Mouse (Mus musculus): ENCODE results near the gene Tbx15. TPM values are rescaled to one million over a fixed set of nuclear protein-coding genes. Genes with fewer than 3 reads are reported as not detected.

The Tbx15 gene
- polyA plus RNA-seq, 1 experiment from 2014 or later = 0.07 TPM

- Histone ChIP-seq H3K4me3 (ENCODE audit: low read depth, low read length) (no peak overlapping the region), H3K9ac (replicated peaks; ENCODE audit: low read depth, low read length) (no peak overlapping the region), H3K4me2 (ENCODE audit: low read depth, low read length) (no peak overlapping the region), H3K9me3 (ENCODE audit: control insufficient read depth, low read length) (no peaks in the 10 kb centered on the region), H3K36me3 (ENCODE audit: control insufficient read depth, insufficient read depth, low read length) (no peaks in the 10 kb centered on the region), H3K27me3 (ENCODE audit: control insufficient read depth, insufficient read depth, low read length) (no peaks in the 10 kb centered on the region), H3K4me1 (ENCODE audit: control insufficient read depth, insufficient read depth, low read length) (no peaks in the 10 kb centered on the region), H3K27ac (ENCODE audit: low read depth, low read length) (no peak overlapping the region)
- no peak for ATAC-seq (ENCODE audit: low read depth)
- 47% methylated on average over 7 of the region's 7 CpGs for WGBS
Observed at GRCm38 (mm10) chr3:99311943-99312635, 71.9 kb downstream of the Tbx15 start.

- H3K36me3 ChIP-seq (ENCODE audit: control insufficient read depth, insufficient read depth, low read length) = no peaks in the 10 kb centered on the region
- WGBS = 92% methylated on average over 2 of the region's 2 CpGs
- H3K9me3 ChIP-seq (ENCODE audit: control insufficient read depth, low read length) = no peaks in the 10 kb centered on the region
- no peak overlapping the region for H3K9ac ChIP-seq (replicated peaks; ENCODE audit: low read depth, low read length)
- no peak overlapping the region for H3K27ac ChIP-seq (ENCODE audit: low read depth, low read length)
- H3K4me1 ChIP-seq (ENCODE audit: control insufficient read depth, insufficient read depth, low read length) = no peaks in the 10 kb centered on the region
- H3K27me3 ChIP-seq (ENCODE audit: control insufficient read depth, insufficient read depth, low read length) = no peaks in the 10 kb centered on the region
- no peak overlapping the region for H3K4me3 ChIP-seq (ENCODE audit: low read depth, low read length)
- no peak for ATAC-seq (ENCODE audit: low read depth)
- no peak overlapping the region for H3K4me2 ChIP-seq (ENCODE audit: low read depth, low read length)
Observed at GRCm38 (mm10) chr3:99322345-99322744, 82.2 kb downstream of the Tbx15 start.

DNA sequence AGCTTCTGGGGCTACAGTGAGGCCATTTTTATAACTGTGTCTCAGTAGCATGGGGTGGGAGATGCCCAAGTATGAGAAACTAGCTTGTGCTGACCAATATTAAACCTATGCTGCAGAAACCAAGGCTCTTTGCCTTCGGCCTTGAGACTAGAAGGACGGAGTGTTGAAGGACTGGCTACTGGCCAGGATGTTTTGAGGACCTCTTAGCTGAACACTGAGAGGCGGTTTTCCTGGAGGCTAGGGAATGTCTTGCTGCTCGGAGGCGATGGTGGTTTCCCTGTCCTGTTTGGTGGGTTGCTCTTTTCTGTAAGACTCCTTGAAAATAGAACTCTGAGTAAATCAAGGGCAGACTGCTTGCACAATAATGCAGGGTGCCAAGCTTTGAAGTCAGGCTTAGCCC is 89.1 kb downstream of the Tbx15 start:
- Histone ChIP-seq H3K4me1 (ENCODE audit: control insufficient read depth, insufficient read depth, low read length) (no peaks in the 10 kb centered on the region), H3K9me3 (ENCODE audit: control insufficient read depth, low read length) (no peaks in the 10 kb centered on the region), H3K4me3 (ENCODE audit: low read depth, low read length) (no peak overlapping the region), H3K4me2 (ENCODE audit: low read depth, low read length) (no peak overlapping the region), H3K36me3 (ENCODE audit: control insufficient read depth, insufficient read depth, low read length) (no peaks in the 10 kb centered on the region), H3K9ac (replicated peaks; ENCODE audit: low read depth, low read length) (no peak overlapping the region), H3K27me3 (ENCODE audit: control insufficient read depth, insufficient read depth, low read length) (no peaks in the 10 kb centered on the region), H3K27ac (ENCODE audit: low read depth, low read length) (no peak overlapping the region)
- WGBS = 87% methylated on average over 5 of the region's 5 CpGs
- ATAC-seq (ENCODE audit: low read depth) = no peak

DNA sequence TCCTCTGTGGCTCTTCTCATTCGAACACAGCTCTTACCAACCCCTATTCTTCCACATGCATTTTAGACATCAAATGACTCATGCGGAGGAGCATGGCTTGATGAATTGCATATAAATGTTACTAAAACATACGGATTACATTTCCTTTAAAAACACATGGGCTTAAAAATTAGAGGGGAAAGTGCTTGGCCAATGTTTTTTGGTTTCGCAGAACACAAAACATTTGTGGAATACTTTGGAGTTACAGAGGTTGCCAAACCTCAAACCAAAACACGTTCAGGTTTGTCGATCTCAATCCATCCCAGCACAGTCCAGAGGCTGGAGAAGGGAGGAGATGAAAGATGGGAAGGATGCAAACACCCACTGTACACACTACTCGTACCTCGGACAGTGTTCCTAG is 90.9 kb downstream of the Tbx15 start:
- Histone ChIP-seq H3K27ac (ENCODE audit: low read depth, low read length) (no peak overlapping the region), H3K9ac (replicated peaks; ENCODE audit: low read depth, low read length) (no peak overlapping the region), H3K9me3 (ENCODE audit: control insufficient read depth, low read length) (no peaks in the 10 kb centered on the region), H3K4me2 (ENCODE audit: low read depth, low read length) (no peak overlapping the region), H3K27me3 (ENCODE audit: control insufficient read depth, insufficient read depth, low read length) (no peaks in the 10 kb centered on the region), H3K4me1 (ENCODE audit: control insufficient read depth, insufficient read depth, low read length) (no peaks in the 10 kb centered on the region), H3K36me3 (ENCODE audit: control insufficient read depth, insufficient read depth, low read length) (no peaks in the 10 kb centered on the region), H3K4me3 (ENCODE audit: low read depth, low read length) (no peak overlapping the region)
- WGBS = 89% methylated on average over 8 of the region's 8 CpGs
- no peak for ATAC-seq (ENCODE audit: low read depth)

DNA sequence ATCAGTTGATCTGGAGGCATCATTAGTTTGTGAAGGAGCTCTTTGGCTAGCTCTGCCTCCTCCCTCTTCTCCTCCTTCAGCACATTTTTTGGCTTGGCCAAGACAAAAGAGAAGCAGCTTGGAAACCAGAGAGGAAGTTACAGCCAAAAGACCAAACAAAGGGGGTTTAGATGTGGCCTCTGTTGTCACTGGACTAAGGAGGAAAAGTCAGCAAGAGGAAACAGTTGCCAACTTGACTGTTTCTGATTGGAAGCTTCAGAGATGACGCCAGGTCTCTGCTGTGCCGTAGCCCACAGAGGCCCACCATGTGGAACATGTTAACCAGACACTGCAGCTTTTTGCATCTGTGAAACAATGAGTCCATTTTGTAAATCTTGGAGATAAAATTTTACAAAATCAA is 96.7 kb downstream of the Tbx15 start:
- ATAC-seq (ENCODE audit: low read depth) = no peak
- Histone ChIP-seq H3K4me2 (ENCODE audit: low read depth, low read length) (no peak overlapping the region), H3K9me3 (ENCODE audit: control insufficient read depth, low read length) (no peaks in the 10 kb centered on the region), H3K4me1 (ENCODE audit: control insufficient read depth, insufficient read depth, low read length) (no peaks in the 10 kb centered on the region), H3K36me3 (ENCODE audit: control insufficient read depth, insufficient read depth, low read length) (no peaks in the 10 kb centered on the region), H3K4me3 (ENCODE audit: low read depth, low read length) (no peak overlapping the region), H3K27ac (ENCODE audit: low read depth, low read length) (no peak overlapping the region), H3K27me3 (ENCODE audit: control insufficient read depth, insufficient read depth, low read length) (no peaks in the 10 kb centered on the region), H3K9ac (replicated peaks; ENCODE audit: low read depth, low read length) (no peak overlapping the region)
- WGBS = 84% methylated on average over 2 of the region's 2 CpGs

DNA sequence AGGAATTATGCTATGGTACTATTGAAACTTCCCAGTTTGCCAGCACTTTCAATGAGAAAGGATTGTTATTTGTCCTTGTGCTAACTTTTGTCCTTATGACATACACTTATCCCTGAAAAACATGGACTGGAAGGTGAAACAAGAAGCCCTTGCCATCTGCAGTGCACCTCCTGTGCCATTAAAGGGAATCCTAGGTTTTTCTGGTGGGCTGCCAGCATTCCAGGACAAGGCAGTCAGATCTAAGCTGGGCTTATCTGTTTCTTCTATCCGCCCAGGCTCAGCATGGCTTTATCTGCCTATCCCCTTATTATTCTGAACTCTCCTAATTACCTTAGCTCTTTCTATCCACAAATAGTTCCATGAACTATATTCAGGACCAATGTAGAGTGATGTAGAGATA is 98.6 kb downstream of the Tbx15 start:
- Histone ChIP-seq H3K4me2 (ENCODE audit: low read depth, low read length) (no peak overlapping the region), H3K27me3 (ENCODE audit: control insufficient read depth, insufficient read depth, low read length) (no peaks in the 10 kb centered on the region), H3K9me3 (ENCODE audit: control insufficient read depth, low read length) (no peaks in the 10 kb centered on the region), H3K4me3 (ENCODE audit: low read depth, low read length) (no peak overlapping the region), H3K4me1 (ENCODE audit: control insufficient read depth, insufficient read depth, low read length) (no peaks in the 10 kb centered on the region), H3K9ac (replicated peaks; ENCODE audit: low read depth, low read length) (no peak overlapping the region), H3K36me3 (ENCODE audit: control insufficient read depth, insufficient read depth, low read length) (no peaks in the 10 kb centered on the region), H3K27ac (ENCODE audit: low read depth, low read length) (no peak overlapping the region)
- WGBS = 94% methylated on average over 1 of the region's 1 CpGs
- no peak for ATAC-seq (ENCODE audit: low read depth)

DNA sequence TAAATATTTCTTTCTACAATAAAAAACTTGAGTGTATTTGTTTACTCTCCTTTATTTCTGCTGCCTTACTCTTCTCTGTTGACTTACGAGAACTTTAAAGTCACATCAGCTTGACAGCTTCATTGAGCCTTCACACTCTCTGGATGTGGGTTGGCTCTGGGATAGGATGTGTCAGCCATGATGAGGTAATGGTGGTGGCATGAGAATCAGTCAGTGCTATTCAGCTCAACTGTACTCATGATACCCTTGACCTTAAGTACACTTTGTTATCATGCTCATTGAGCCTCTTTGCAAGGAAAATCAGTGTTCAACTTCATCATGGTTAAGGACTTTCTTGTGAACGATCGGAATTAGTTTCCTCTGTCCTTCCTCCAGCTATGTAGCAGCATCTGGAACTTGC is 99.8 kb downstream of the Tbx15 start:
- Histone ChIP-seq H3K27ac (ENCODE audit: low read depth, low read length) (no peak overlapping the region), H3K27me3 (ENCODE audit: control insufficient read depth, insufficient read depth, low read length) (no peaks in the 10 kb centered on the region), H3K36me3 (ENCODE audit: control insufficient read depth, insufficient read depth, low read length) (no peaks in the 10 kb centered on the region), H3K9me3 (ENCODE audit: control insufficient read depth, low read length) (no peaks in the 10 kb centered on the region), H3K4me3 (ENCODE audit: low read depth, low read length) (no peak overlapping the region), H3K4me2 (ENCODE audit: low read depth, low read length) (no peak overlapping the region), H3K9ac (replicated peaks; ENCODE audit: low read depth, low read length) (no peak overlapping the region), H3K4me1 (ENCODE audit: control insufficient read depth, insufficient read depth, low read length) (no peaks in the 10 kb centered on the region)
- WGBS = 93% methylated on average over 3 of the region's 3 CpGs
- no peak for ATAC-seq (ENCODE audit: low read depth)

DNA sequence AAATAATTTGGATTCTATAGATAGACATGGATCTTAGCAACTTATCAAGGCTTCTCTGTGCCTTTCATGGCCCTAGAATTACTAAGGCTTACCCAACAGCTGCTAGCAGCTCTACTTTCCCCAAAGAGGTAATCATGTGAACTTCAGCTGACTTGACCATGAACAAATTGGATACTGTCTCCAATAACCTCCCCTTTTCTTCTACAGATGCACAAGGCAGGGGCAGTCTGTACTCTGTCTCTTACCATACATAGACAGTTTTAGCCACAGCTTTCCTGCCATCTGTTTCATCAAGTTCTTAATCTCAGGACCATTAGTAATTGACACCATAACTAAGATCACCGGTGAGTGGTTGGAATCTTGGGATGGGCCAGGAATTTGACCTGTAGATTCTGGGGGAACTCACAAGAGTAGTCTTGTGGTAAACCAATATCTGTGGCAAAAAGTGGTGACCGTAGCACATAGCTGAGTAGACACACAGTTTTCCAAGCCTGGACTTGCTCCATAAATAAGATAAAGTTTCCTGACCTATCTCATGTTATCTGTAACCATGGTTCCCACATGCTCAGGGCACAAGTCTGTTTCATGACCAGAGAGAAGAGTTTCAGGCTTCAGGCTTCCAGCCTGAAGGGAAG is 139.6 kb downstream of the Tbx15 start:
- Histone ChIP-seq H3K4me3 (ENCODE audit: low read depth, low read length) (no peak overlapping the region), H3K4me2 (ENCODE audit: low read depth, low read length) (no peak overlapping the region), H3K9ac (replicated peaks; ENCODE audit: low read depth, low read length) (no peak overlapping the region), H3K36me3 (ENCODE audit: control insufficient read depth, insufficient read depth, low read length) (no peaks in the 10 kb centered on the region), H3K9me3 (ENCODE audit: control insufficient read depth, low read length) (no peaks in the 10 kb centered on the region), H3K4me1 (ENCODE audit: control insufficient read depth, insufficient read depth, low read length) (no peaks in the 10 kb centered on the region), H3K27me3 (ENCODE audit: control insufficient read depth, insufficient read depth, low read length) (no peaks in the 10 kb centered on the region), H3K27ac (ENCODE audit: low read depth, low read length) (no peak overlapping the region)
- 95% methylated on average over 2 of the region's 2 CpGs for WGBS
- ATAC-seq (ENCODE audit: low read depth) = no peak

DNA sequence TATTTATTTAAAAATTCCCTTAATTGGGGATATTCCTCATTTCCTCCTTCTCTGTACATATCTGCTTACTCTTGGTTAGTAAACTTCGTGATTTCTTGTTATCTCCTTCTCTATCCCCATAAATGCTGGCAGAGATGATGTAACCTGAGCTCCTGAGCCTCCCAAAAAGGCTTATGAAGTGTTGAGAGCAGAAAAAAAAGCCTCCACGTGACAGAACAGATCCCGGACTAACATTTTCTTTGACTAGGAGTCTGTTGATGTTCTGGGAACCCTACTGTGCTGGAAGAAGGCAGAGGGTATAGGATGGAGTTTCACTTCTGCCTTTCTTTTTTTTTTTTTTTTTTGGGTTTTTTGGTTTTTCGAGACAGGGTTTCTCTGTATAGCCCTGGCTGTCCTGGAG is 146.9 kb downstream of the Tbx15 start:
- 72% methylated on average over 3 of the region's 4 CpGs for WGBS
- Histone ChIP-seq H3K4me2 (ENCODE audit: low read depth, low read length) (no peak overlapping the region), H3K36me3 (ENCODE audit: control insufficient read depth, insufficient read depth, low read length) (no peaks in the 10 kb centered on the region), H3K27me3 (ENCODE audit: control insufficient read depth, insufficient read depth, low read length) (no peaks in the 10 kb centered on the region), H3K9me3 (ENCODE audit: control insufficient read depth, low read length) (no peaks in the 10 kb centered on the region), H3K9ac (replicated peaks; ENCODE audit: low read depth, low read length) (no peak overlapping the region), H3K27ac (ENCODE audit: low read depth, low read length) (no peak overlapping the region), H3K4me1 (ENCODE audit: control insufficient read depth, insufficient read depth, low read length) (no peaks in the 10 kb centered on the region), H3K4me3 (ENCODE audit: low read depth, low read length) (no peak overlapping the region)
- no peak for ATAC-seq (ENCODE audit: low read depth)

All from neural tube, embryonic 14.5 days (tissue).